Mouse (Mus musculus): Measurements from ENCODE around the gene Prkcb. TPM values are rescaled to one million over a fixed set of nuclear protein-coding genes. Genes with fewer than 3 reads are reported as not detected.
A peak's percentile ranks its signal among the peaks of the same experiment; 100 is the strongest.
"Not testable (repeated sequence)": the region's sequence is repeated elsewhere in the genome, so short reads cannot be mapped to it uniquely, and the experiment has no call there.

Gene Prkcb
- 116 and 148 TPM in 2 replicates for polyA plus RNA-seq (2015; fragmentation: Nextera tagmentation; extraction: Ambion mirVana)

- peaks cover 13% of the 10 kb centered on the region for H3K4me1 ChIP-seq (ENCODE audit: control insufficient read depth, insufficient read depth, low read length)
- WGBS: 3% methylated on average over 41 of the region's 42 CpGs
- peak within 1 kb of the TSS; percentile 90 for H3K4me2 ChIP-seq (ENCODE audit: low read length)
- H3K27me3 ChIP-seq (ENCODE audit: control insufficient read depth, insufficient read depth, low read depth, low read length): no peaks in the 10 kb centered on the region
- ATAC-seq: peak; percentile 90
- H3K9ac ChIP-seq (ENCODE audit: low read depth, low read length): peak within 1 kb of the TSS; percentile 83
- peak within 1 kb of the TSS; percentile 74 for H3K4me3 ChIP-seq (ENCODE audit: low read depth, low read length)
- H3K36me3 ChIP-seq (ENCODE audit: control insufficient read depth, insufficient read depth, low read length): no peaks in the 10 kb centered on the region
- H3K9me3 ChIP-seq (replicated peaks; ENCODE audit: control insufficient read depth, low read length, poor library complexity, severe bottlenecking): no peaks in the 10 kb centered on the region
- H3K27ac ChIP-seq (ENCODE audit: low read length): peak within 1 kb of the TSS; percentile 73
Observed at GRCm38 (mm10) chr7:122288605-122289242, at the start of gene Prkcb. Prkcb (plus strand) TSS chr7:122288751.

DNA sequence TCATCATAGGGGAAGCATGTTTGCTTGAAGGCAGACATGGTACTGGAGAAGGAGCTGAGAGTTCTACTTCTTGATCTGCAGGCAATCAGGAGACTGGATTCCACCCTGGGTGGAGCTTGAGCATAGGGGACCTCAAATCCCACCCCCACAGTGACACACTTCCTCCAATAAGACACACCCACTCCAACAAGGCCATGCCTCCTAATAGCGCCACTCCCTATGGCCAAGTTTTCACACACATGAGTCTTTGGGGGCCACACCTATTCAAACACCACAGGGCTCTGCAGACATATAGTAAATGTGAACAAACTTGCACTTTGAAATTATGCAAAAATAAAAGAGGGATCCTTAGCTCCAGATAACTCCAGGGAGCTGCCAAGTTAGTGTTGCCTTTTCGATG lies 49.6 kb upstream of the Prkcb start:
- H3K27me3 ChIP-seq (ENCODE audit: control insufficient read depth, insufficient read depth, low read depth, low read length): no peaks in the 10 kb centered on the region
- no peak overlapping the region for H3K9ac ChIP-seq (ENCODE audit: low read depth, low read length)
- H3K4me2 ChIP-seq (ENCODE audit: low read length): no peak overlapping the region
- no peaks in the 10 kb centered on the region for H3K36me3 ChIP-seq (ENCODE audit: control insufficient read depth, insufficient read depth, low read length)
- no peaks in the 10 kb centered on the region for H3K4me1 ChIP-seq (ENCODE audit: control insufficient read depth, insufficient read depth, low read length)
- WGBS: 96% methylated on average over 2 of the region's 2 CpGs
- no peak for ATAC-seq
- no peaks in the 10 kb centered on the region for H3K9me3 ChIP-seq (replicated peaks; ENCODE audit: control insufficient read depth, low read length, poor library complexity, severe bottlenecking)
- no peak overlapping the region for H3K4me3 ChIP-seq (ENCODE audit: low read depth, low read length)
- H3K27ac ChIP-seq (ENCODE audit: low read length): no peak overlapping the region

DNA sequence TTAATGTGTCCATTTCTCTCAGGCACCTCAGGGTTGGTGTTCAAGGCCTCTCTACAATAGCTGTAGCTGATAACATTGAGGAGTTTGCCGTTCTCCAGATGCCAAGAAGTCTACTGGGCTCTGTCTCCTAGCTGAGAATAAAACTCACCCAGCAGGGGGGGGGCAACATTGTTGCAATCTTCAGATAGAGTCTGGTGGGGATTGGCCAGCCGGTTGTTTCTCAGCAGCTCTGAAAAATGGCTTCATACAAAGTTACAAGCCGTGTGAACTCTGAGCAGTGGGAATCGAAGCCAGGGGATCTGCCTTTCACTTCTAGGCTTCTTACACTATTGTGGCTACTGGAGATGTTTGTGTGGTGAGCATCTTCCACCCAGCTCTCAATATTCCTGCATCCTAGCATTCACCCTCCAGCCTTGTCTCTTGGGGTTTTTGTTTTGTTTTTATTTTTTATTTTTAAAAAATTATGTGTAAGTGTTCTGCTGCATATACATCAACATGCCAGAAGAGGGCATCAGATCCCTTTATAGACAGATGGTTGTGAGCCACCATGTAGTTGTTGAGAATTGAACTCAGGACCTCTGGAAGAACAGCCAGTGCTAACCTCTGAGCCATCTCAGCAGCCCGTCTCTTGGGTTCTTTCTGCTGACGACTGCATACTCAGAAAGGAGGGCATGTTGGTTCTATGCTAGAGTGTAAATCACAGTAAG lies 48.0 kb upstream of the Prkcb start:
- WGBS: 82% methylated on average over 6 of the region's 6 CpGs
- H3K27ac ChIP-seq (ENCODE audit: low read length): no peak overlapping the region
- no peaks in the 10 kb centered on the region for H3K4me1 ChIP-seq (ENCODE audit: control insufficient read depth, insufficient read depth, low read length)
- H3K4me3 ChIP-seq (ENCODE audit: low read depth, low read length): no peak overlapping the region
- no peaks in the 10 kb centered on the region for H3K9me3 ChIP-seq (replicated peaks; ENCODE audit: control insufficient read depth, low read length, poor library complexity, severe bottlenecking)
- no peaks in the 10 kb centered on the region for H3K36me3 ChIP-seq (ENCODE audit: control insufficient read depth, insufficient read depth, low read length)
- no peaks in the 10 kb centered on the region for H3K27me3 ChIP-seq (ENCODE audit: control insufficient read depth, insufficient read depth, low read depth, low read length)
- H3K4me2 ChIP-seq (ENCODE audit: low read length): no peak overlapping the region
- H3K9ac ChIP-seq (ENCODE audit: low read depth, low read length): no peak overlapping the region
- no peak for ATAC-seq

- Histone ChIP-seq H3K4me3 (ENCODE audit: low read depth, low read length) (no peak overlapping the region), H3K9ac (ENCODE audit: low read depth, low read length) (no peak overlapping the region), H3K27ac (ENCODE audit: low read length) (no peak overlapping the region), H3K4me1 (ENCODE audit: control insufficient read depth, insufficient read depth, low read length) (no peaks in the 10 kb centered on the region), H3K36me3 (ENCODE audit: control insufficient read depth, insufficient read depth, low read length) (no peaks in the 10 kb centered on the region), H3K4me2 (ENCODE audit: low read length) (no peak overlapping the region), H3K27me3 (ENCODE audit: control insufficient read depth, insufficient read depth, low read depth, low read length) (no peaks in the 10 kb centered on the region), H3K9me3 (replicated peaks; ENCODE audit: control insufficient read depth, low read length, poor library complexity, severe bottlenecking) (no peaks in the 10 kb centered on the region)
- ATAC-seq: no peak
- 53% methylated on average over 1 of the region's 1 CpGs for WGBS
Observed at GRCm38 (mm10) chr7:122242260-122242659, 46.3 kb upstream of the Prkcb start.

- not testable (repeated sequence) for H3K36me3 ChIP-seq (ENCODE audit: control insufficient read depth, insufficient read depth, low read length); H3K4me3 ChIP-seq (ENCODE audit: low read depth, low read length); H3K27me3 ChIP-seq (ENCODE audit: control insufficient read depth, insufficient read depth, low read depth, low read length); H3K9ac ChIP-seq (ENCODE audit: low read depth, low read length); H3K4me2 ChIP-seq (ENCODE audit: low read length); H3K9me3 ChIP-seq (replicated peaks; ENCODE audit: control insufficient read depth, low read length, poor library complexity, severe bottlenecking); ATAC-seq; H3K4me1 ChIP-seq (ENCODE audit: control insufficient read depth, insufficient read depth, low read length); H3K27ac ChIP-seq (ENCODE audit: low read length)
Observed at GRCm38 (mm10) chr7:122242744-122243143, 45.8 kb upstream of the Prkcb start.

DNA sequence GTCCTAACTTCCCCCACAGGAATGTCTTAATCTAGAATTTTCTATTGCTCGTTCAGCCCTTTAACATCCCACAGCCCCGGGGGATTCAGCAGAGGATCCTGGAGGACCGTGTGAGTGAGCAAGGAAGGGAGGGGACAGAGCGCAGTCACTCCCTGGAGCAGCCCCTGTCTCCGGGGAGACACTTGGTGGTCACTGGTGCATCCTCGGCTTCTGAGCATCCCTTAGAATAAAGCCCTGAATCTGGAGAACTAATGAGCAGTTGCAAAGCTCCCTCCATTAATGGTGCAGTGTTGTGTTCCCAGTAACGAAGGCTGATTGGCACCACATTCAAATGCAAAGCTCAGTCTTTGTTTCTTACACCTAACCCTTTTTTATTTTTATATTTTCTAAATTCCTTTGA lies 44.4 kb upstream of the Prkcb start:
- no peaks in the 10 kb centered on the region for H3K9me3 ChIP-seq (replicated peaks; ENCODE audit: control insufficient read depth, low read length, poor library complexity, severe bottlenecking)
- peak; percentile 60; the same call in 1 of the 2 replicates for ATAC-seq
- H3K27me3 ChIP-seq (ENCODE audit: control insufficient read depth, insufficient read depth, low read depth, low read length): no peaks in the 10 kb centered on the region
- WGBS: 32% methylated on average over 7 of the region's 7 CpGs
- H3K4me3 ChIP-seq (ENCODE audit: low read depth, low read length): no peak overlapping the region
- H3K36me3 ChIP-seq (ENCODE audit: control insufficient read depth, insufficient read depth, low read length): no peaks in the 10 kb centered on the region
- H3K9ac ChIP-seq (ENCODE audit: low read depth, low read length): no peak overlapping the region
- no peaks in the 10 kb centered on the region for H3K4me1 ChIP-seq (ENCODE audit: control insufficient read depth, insufficient read depth, low read length)
- H3K4me2 ChIP-seq (ENCODE audit: low read length): no peak overlapping the region
- H3K27ac ChIP-seq (ENCODE audit: low read length): no peak overlapping the region

DNA sequence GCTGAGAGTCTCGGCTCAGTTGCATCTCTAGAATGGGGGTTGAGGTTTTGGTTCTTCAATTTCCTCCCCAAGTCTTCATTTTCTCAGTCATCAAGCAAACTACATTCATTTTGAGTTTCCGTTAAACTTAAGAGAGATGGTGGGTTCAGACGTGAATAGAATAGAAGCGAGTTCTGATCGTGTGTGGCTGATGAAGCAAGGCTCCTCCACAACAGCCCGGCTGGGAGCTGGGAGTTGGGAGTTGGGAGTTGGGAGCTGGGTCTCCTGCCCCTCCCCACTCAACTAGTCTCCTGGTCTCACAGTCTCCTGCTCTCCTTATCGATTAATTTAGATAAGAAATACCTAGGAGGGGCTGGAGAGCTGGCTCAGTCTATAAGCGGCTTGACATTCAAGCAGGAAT lies 44.0 kb upstream of the Prkcb start:
- 54% methylated on average over 8 of the region's 8 CpGs for WGBS
- no peak overlapping the region for H3K27ac ChIP-seq (ENCODE audit: low read length)

DNA sequence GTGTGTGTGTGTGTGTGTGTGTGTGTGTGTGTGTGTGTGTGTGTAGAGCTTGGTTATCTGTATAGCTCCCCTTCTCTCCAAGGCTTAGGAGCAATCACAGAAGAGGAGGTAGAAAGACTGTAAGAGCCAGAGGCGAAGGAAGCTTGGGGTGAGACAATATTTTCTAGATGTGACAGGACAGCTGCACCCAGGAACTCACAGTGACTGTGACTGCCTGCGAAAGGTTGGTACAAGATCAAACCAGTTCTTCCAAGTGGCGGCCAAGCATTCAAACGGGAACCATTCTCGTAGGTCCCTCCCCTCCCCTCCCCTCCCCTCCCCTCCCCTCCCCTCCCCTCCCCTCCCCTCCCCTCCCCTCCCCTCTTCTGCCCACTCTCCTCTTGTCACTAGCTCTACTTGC lies 42.6 kb upstream of the Prkcb start:
- Histone ChIP-seq H3K27ac (ENCODE audit: low read length) (no peak overlapping the region), H3K27me3 (ENCODE audit: control insufficient read depth, insufficient read depth, low read depth, low read length) (no peaks in the 10 kb centered on the region), H3K36me3 (ENCODE audit: control insufficient read depth, insufficient read depth, low read length) (no peaks in the 10 kb centered on the region), H3K9ac (ENCODE audit: low read depth, low read length) (no peak overlapping the region), H3K4me2 (ENCODE audit: low read length) (no peak overlapping the region), H3K4me1 (ENCODE audit: control insufficient read depth, insufficient read depth, low read length) (no peaks in the 10 kb centered on the region), H3K4me3 (ENCODE audit: low read depth, low read length) (no peak overlapping the region), H3K9me3 (replicated peaks; ENCODE audit: control insufficient read depth, low read length, poor library complexity, severe bottlenecking) (no peaks in the 10 kb centered on the region)
- ATAC-seq: no peak
- 49% methylated on average over 5 of the region's 5 CpGs for WGBS

More for the DNA sequence above, 44.0 kb upstream of the Prkcb start:
- no peaks in the 10 kb centered on the region for H3K27me3 ChIP-seq (ENCODE audit: control insufficient read depth, insufficient read depth, low read depth, low read length)
- H3K4me2 ChIP-seq (ENCODE audit: low read length): no peak overlapping the region
- H3K4me1 ChIP-seq (ENCODE audit: control insufficient read depth, insufficient read depth, low read length): no peaks in the 10 kb centered on the region
- no peak overlapping the region for H3K4me3 ChIP-seq (ENCODE audit: low read depth, low read length)
- no peak overlapping the region for H3K9ac ChIP-seq (ENCODE audit: low read depth, low read length)
- no peaks in the 10 kb centered on the region for H3K9me3 ChIP-seq (replicated peaks; ENCODE audit: control insufficient read depth, low read length, poor library complexity, severe bottlenecking)
- ATAC-seq: no peak
- H3K36me3 ChIP-seq (ENCODE audit: control insufficient read depth, insufficient read depth, low read length): no peaks in the 10 kb centered on the region

GRCm38 (mm10) chr7:122247254-122247864 lies 41.2 kb upstream of the Prkcb start:
- WGBS: 83% methylated on average over 10 of the region's 10 CpGs
- ATAC-seq: no peak

More at GRCm38 (mm10) chr7:122247254-122247864, 41.2 kb upstream of the Prkcb start:
- Histone ChIP-seq H3K4me2 (ENCODE audit: low read length) (no peak overlapping the region), H3K9me3 (replicated peaks; ENCODE audit: control insufficient read depth, low read length, poor library complexity, severe bottlenecking) (no peaks in the 10 kb centered on the region), H3K4me3 (ENCODE audit: low read depth, low read length) (no peak overlapping the region), H3K27me3 (ENCODE audit: control insufficient read depth, insufficient read depth, low read depth, low read length) (no peaks in the 10 kb centered on the region), H3K4me1 (ENCODE audit: control insufficient read depth, insufficient read depth, low read length) (no peaks in the 10 kb centered on the region), H3K36me3 (ENCODE audit: control insufficient read depth, insufficient read depth, low read length) (no peaks in the 10 kb centered on the region), H3K9ac (ENCODE audit: low read depth, low read length) (no peak overlapping the region), H3K27ac (ENCODE audit: low read length) (no peak overlapping the region)

Measured in midbrain, embryonic 16.5 days (tissue).